Mouse (Mus musculus): Measurements from ENCODE around the gene Evx2. TPM values are rescaled to one million over a fixed set of nuclear protein-coding genes. Genes with fewer than 3 reads are reported as not detected.
A peak's percentile ranks its signal among the peaks of the same experiment; 100 is the strongest.

Gene Evx2
- not detected in 2 replicates for total RNA-seq (2017)

DNA sequence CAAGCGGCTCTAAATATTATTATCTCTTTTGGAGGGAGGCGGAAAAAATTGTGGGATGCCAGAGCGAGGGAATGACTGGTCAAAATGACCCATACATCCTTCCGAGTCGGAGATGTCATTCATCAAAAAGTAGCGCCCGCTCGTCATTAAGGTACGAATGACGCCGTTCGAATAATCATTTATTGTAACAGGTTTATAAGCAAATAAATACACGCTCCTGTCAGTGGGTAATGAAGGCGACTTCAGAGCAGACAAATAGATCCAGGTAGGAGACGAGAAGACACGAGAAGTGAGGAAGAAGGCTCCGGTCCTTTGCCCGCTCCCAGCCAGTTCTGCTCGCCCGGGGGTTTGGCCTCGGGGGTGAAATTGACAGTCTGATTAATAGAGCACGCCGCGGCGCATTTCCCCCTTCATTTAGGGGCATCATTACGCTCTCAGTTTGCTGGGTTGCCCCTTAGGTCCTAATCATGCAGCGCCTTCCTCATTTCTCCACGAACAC lies at the start of gene Evx2:
Gene Evx2 (minus strand): TSS at position 51 of the 499 bp plus-strand sequence.
- ATAC-seq (replicated peaks; ENCODE audit: low read depth, poor library complexity, severe bottlenecking), result no peak

GRCm38 (mm10) chr2:74708676-74709075 lies 49.3 kb upstream of the Evx2 start:
- ATAC-seq (replicated peaks; ENCODE audit: low read depth, poor library complexity, severe bottlenecking), result no peak

GRCm38 (mm10) chr2:74707599-74707998 lies 48.2 kb upstream of the Evx2 start:
- ATAC-seq (replicated peaks; ENCODE audit: low read depth, poor library complexity, severe bottlenecking), result no peak

DNA sequence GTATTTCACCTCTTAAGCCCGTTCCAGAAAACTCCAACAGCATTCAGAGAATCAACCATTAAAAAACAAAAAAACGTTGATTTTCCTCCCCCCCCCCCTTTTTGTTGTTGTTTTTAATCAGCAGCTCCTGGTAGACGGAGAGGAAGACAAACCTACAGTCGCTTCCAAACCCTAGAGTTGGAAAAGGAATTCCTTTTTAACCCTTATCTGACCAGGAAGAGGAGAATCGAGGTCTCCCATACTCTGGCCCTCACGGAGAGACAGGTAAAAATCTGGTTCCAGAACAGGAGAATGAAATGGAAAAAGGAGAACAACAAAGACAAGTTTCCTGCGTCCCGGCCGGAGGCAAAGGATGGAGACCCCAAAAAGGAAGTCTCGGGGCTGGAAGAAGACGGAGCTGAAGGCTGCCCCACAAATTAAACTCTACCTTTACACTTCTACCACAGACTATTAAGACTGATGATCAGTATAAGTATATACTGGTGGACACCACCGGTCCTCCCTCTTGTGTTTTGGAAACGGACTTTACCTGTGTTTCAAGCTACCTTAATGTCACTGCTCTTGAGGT lies 47.1 kb upstream of the Evx2 start:
- no peak for ATAC-seq (replicated peaks; ENCODE audit: low read depth, poor library complexity, severe bottlenecking)

- ATAC-seq (replicated peaks; ENCODE audit: low read depth, poor library complexity, severe bottlenecking), result no peak
Measured at GRCm38 (mm10) chr2:74705467-74706089, 46.2 kb upstream of the Evx2 start.

DNA sequence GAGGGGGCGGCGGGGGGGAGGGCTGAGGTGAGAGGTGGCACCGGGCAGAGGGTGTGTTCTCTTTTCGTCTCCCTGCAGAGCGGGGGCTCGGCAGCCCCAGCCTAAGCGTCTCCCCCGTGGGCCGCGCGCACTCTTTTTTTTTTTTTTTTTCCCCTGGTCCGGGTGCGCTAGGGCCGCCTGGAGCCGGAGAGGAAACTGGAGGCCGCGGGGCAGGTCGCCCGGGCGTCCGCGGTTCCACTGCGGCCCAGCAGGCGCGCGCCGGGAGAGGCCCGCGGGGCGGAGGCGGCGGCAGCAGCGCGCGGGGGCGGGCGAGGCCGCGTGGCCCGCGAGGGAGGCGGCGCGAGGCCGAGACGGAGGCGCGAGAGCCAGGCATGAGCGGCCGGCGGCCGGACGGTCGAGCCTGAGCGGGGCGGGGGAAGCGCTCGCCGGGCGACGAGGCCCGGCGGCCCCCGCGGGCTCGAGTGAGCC lies 45.7 kb upstream of the Evx2 start:
- ATAC-seq (replicated peaks; ENCODE audit: low read depth, poor library complexity, severe bottlenecking), result no peak

- no peak for ATAC-seq (replicated peaks; ENCODE audit: low read depth, poor library complexity, severe bottlenecking)
Measured at GRCm38 (mm10) chr2:74704393-74704998, 45.1 kb upstream of the Evx2 start, which contains the start of gene Hoxd8. Gene Hoxd8 (plus strand): TSS chr2:74704615.

- ATAC-seq (replicated peaks; ENCODE audit: low read depth, poor library complexity, severe bottlenecking), result no peak
Measured at GRCm38 (mm10) chr2:74703720-74704392, 44.5 kb upstream of the Evx2 start.

DNA sequence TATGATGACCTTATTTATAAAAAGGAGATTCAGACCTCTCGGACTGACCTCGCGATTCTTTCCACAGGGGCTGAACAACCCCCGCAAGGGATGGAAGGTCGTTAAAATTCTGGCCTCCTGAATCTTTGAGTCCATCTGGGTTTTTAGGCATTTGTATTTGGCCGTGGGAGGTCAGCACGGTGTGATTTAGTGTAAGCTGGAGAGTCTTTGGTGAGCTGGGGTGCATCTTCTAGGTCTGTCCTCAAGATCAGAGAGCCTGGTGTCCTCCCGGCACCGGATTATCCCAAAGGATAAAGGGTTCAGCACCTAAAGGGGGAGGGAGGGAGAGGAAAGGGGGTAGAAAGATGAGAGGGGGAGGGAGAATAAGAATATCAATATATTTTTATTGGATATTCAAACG lies 44.0 kb upstream of the Evx2 start:
- no peak for ATAC-seq (replicated peaks; ENCODE audit: low read depth, poor library complexity, severe bottlenecking)

DNA sequence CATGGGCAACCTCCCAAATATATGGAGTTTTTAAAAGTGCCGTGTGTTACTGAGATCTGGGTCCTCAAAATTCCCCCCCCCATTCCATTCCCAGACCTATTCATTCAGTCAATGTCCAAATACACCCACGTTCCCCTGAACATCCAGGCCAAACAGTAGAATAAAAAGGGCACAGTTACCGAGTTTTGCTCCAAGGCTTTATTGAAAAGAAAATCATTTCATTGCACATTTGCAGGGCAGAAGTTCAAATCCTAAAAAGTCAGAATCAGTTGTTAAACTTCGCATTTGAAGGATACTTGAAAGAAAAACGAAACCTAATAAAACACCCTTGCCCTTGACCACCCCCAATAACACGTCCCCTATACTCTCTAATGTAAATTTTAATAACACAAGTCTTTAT lies 43.5 kb upstream of the Evx2 start:
- no peak for ATAC-seq (replicated peaks; ENCODE audit: low read depth, poor library complexity, severe bottlenecking)

DNA sequence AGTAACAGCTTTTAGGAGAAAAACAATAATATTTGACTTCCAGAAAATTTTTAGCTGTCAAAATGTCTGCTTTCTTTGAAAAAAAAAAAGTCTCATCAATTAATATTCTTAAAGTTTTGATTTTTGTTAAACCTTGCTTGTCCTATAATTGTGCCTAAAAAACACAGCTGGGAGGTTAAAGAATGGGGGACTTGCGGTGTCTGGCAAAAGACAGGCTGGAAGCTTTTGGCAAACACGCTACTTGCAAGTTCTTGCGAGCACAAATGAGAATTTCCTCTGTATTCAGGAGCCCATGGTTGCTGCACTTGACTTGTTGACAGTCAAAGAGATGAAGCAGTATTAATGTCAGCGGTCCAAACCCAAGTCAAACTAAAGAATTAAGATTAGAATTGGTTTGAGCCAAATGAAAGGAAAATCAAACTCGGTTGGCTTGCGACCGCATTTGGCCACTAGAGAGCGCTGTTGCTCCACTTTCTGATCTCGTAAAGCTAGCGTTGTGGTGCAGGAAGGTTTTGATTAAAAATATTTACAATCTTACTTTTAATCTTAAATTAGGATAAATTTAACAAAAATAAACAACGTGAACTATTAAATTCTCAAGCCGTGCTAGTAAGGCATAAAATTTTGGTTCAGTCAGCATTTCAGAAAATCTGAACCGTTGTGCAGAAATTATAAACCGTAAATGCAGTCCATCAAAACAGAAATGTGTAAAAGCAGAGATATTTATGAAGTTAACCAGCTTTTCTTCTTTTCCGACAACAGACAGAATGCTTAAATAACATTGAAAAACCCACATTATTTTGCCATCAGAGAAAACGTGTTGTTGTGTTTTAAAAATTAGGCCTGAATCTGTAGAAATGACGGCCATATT lies 42.8 kb upstream of the Evx2 start:
- peak; percentile 31; the same call in 1 of the 2 replicates for ATAC-seq (replicated peaks; ENCODE audit: low read depth, poor library complexity, severe bottlenecking)

DNA sequence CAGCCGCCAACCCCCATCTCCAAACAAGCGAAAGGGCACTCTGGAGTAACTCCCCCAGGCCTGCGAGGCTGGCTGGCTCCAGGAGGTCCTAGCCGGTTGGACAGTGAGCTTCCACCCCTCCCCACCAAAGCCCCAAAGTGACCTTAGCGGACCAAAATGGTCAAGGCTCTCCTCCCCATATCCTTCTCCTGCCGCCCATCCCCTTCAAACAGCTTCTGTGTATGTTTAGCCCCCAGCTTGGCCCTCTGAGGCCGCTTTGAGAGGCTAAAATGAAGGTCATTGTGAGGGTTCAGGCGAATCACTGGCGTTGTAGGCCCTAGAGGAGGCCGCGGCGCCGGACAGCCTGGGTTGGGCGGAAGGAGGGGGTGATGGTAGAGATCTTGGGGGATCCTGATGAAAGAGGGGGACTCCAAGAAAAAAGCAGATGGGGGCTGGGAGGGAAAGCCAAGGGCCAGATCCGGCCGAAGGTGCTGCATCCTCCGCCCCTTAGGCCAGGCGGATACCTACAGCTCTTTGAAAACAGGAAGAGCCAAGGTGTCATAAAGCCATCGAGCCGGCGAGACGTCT lies 41.3 kb upstream of the Evx2 start:
- ATAC-seq (replicated peaks; ENCODE audit: low read depth, poor library complexity, severe bottlenecking), result no peak

DNA sequence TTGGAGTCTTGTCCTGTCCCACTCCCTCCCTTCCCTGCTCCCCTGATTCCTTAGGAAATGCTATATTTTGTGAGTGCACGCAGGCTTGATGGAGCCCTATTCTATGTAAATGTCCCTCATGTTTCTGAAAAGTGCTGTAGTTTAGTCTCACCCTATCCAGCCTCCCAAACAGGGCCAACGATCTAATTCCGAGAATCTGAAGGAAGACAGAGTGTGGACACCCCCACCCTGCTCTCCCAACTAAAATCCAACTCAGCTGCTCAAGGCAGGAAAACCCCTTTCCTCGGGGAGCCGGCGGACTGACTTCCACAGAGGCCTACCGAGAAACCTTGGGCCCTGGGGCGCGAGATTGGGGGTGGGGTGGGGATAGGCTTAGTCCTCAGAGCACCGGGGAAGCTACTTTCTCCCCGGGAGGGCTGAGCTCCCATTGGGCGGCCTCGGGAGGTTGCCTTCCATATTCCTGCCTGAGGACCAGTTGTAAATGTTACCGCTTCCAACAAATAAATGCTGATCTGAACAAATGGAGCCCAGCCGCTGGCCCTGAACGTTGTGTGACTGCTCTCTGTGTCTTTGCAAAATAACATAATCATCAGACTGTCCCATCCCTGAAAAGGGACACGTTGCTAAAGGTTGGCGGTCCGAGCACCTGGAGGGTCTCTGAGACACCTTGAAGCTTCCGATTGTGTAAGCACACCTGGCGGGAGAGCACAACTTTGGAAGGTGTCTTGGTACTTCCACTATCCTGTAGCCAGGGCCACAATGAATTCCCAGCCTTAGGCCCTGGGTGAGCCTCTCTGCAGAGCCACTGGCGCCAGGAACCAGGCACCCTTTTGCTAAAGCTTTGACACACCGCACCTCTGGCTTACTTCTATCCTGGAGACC lies 40.5 kb upstream of the Evx2 start:
- ATAC-seq (replicated peaks; ENCODE audit: low read depth, poor library complexity, severe bottlenecking), result no peak

GRCm38 (mm10) chr2:74699053-74699430 lies 39.7 kb upstream of the Evx2 start:
- no peak for ATAC-seq (replicated peaks; ENCODE audit: low read depth, poor library complexity, severe bottlenecking)

GRCm38 (mm10) chr2:74698201-74699052 lies 39.1 kb upstream of the Evx2 start:
- no peak for ATAC-seq (replicated peaks; ENCODE audit: low read depth, poor library complexity, severe bottlenecking)

- ATAC-seq (replicated peaks; ENCODE audit: low read depth, poor library complexity, severe bottlenecking), result 0 out of 2 replicates have a peak, but pooled peaks have one; percentile 33
Measured at GRCm38 (mm10) chr2:74697567-74698121, 38.3 kb upstream of the Evx2 start, which contains the start of gene Hoxd9. Gene Hoxd9 (plus strand): TSS chr2:74697727.
